Mouse (Mus musculus): ENCODE measurements at regions not wholly inside any gene's neighbourhood (a gene's known extent, or its start where the extent isn't known, plus 50 kb on each side); places are given as distances from the start of the nearest gene placed in this dataset.

- no peak for DNase-seq (ENCODE audit: low spot score)
These were observed 236.5 kb upstream of the 3110018I06Rik start for GRCm38 (mm10) chr12:107251981-107252380.

GRCm38 (mm10) chr12:107262076-107262475 lies 226.4 kb upstream of the 3110018I06Rik start:
- no peak for DNase-seq (ENCODE audit: low spot score)

- DNase-seq (ENCODE audit: low spot score) = no peak
These were observed 225.9 kb upstream of the 3110018I06Rik start for GRCm38 (mm10) chr12:107262516-107262915.

- no peak for DNase-seq (ENCODE audit: low spot score)
These were observed 221.7 kb upstream of the 3110018I06Rik start for GRCm38 (mm10) chr12:107266696-107267095.

- DNase-seq (ENCODE audit: low spot score) = no peak
These were observed 202.8 kb upstream of the 3110018I06Rik start for GRCm38 (mm10) chr12:107285622-107286021.

- DNase-seq (ENCODE audit: low spot score) = no peak
These were observed 197.1 kb upstream of the 3110018I06Rik start for GRCm38 (mm10) chr12:107291377-107291776.

GRCm38 (mm10) chr12:107307094-107307740 lies 181.2 kb upstream of the 3110018I06Rik start:
- no peak for DNase-seq (ENCODE audit: low spot score)

- no peak for DNase-seq (ENCODE audit: low spot score)
These were observed 173.0 kb upstream of the 3110018I06Rik start for GRCm38 (mm10) chr12:107315446-107315845.

GRCm38 (mm10) chr12:107322861-107323260 lies 165.6 kb upstream of the 3110018I06Rik start:
- DNase-seq (ENCODE audit: low spot score) = no peak

GRCm38 (mm10) chr12:107326101-107326500 lies 162.3 kb upstream of the 3110018I06Rik start:
- DNase-seq (ENCODE audit: low spot score) = no peak

- DNase-seq (ENCODE audit: low spot score) = no peak
These were observed 161.2 kb upstream of the 3110018I06Rik start for GRCm38 (mm10) chr12:107327107-107327770.

- no peak for DNase-seq (ENCODE audit: low spot score)
These were observed 159.4 kb upstream of the 3110018I06Rik start for GRCm38 (mm10) chr12:107328986-107329385.

- no peak for DNase-seq (ENCODE audit: low spot score)
These were observed 154.1 kb upstream of the 3110018I06Rik start for GRCm38 (mm10) chr12:107334366-107334765.

GRCm38 (mm10) chr12:107335106-107335505 lies 153.3 kb upstream of the 3110018I06Rik start:
- no peak for DNase-seq (ENCODE audit: low spot score)

- DNase-seq (ENCODE audit: low spot score) = no peak
These were observed 149.7 kb upstream of the 3110018I06Rik start for GRCm38 (mm10) chr12:107338758-107339157.

GRCm38 (mm10) chr12:107356211-107356610 lies 132.2 kb upstream of the 3110018I06Rik start:
- no peak for DNase-seq (ENCODE audit: low spot score)

GRCm38 (mm10) chr12:107356974-107357373 lies 131.5 kb upstream of the 3110018I06Rik start:
- DNase-seq (ENCODE audit: low spot score) = no peak

- DNase-seq (ENCODE audit: low spot score) = no peak
These were observed 127.9 kb upstream of the 3110018I06Rik start for GRCm38 (mm10) chr12:107360511-107360910.

- no peak for DNase-seq (ENCODE audit: low spot score)
These were observed 126.8 kb upstream of the 3110018I06Rik start for GRCm38 (mm10) chr12:107361606-107362005.

GRCm38 (mm10) chr12:107362120-107362519 lies 126.3 kb upstream of the 3110018I06Rik start:
- DNase-seq (ENCODE audit: low spot score) = no peak

GRCm38 (mm10) chr12:107372254-107372653 lies 116.2 kb upstream of the 3110018I06Rik start:
- no peak for DNase-seq (ENCODE audit: low spot score)

GRCm38 (mm10) chr12:107392050-107392795 lies 96.2 kb upstream of the 3110018I06Rik start:
- DNase-seq (ENCODE audit: low spot score) = no peak

GRCm38 (mm10) chr12:107394467-107394866 lies 94.0 kb upstream of the 3110018I06Rik start:
- no peak for DNase-seq (ENCODE audit: low spot score)

Measured in testis, postnatal 14 days (tissue).